Mouse (Mus musculus) erythroblast, embryonic 14.5 days (primary cell): ENCODE results near the gene Arl15.

Experiments used
- GATA1 ChIP-seq: IDR thresholded peaks from 2 replicates; pipeline ENCODE4 v1.6.1; 2012; ENCODE audit warnings: low read length, inconsistent platforms, mixed read lengths
- TAL1 ChIP-seq: IDR thresholded peaks from 3 replicates; pipeline ENCODE4 v1.6.1; 2012; ENCODE audit warnings: low read length, inconsistent platforms, mixed read lengths

- TF ChIP-seq GATA1 (no peak), TAL1 (no peak)
Observed at GRCm38 (mm10) chr13:113852376-113852666, 58.0 kb downstream of the Arl15 start.
